Mouse (Mus musculus) neural tube, embryonic 14.5 days (tissue): ENCODE results near the gene Sorbs1. TPM values are rescaled to one million over a fixed set of nuclear protein-coding genes. Genes with fewer than 3 reads are reported as not detected.

Experiments used
- ATAC-seq: fragments of 200-750 bp; cut with Nextera tagmentation; 2 replicates; pipeline ENCODE4 v1.8.0; 2017; ENCODE audit warnings: low read depth, mild to moderate bottlenecking, moderate TSS enrichment, moderate library complexity
- H3K27ac ChIP-seq: fragments of 300-500 bp; sonication (generic); 2 replicates; pipeline ENCODE4 v1.5.1; 2014; ENCODE audit warnings: low read depth, mild to moderate bottlenecking, control low read depth, low read length, moderate library complexity, mixed read lengths
- H3K27me3 ChIP-seq: fragments of 300-500 bp; sonication (generic); 2 replicates; pipeline ENCODE4 v1.6.1; 2014; ENCODE audit warnings: low read length; ENCODE audit not compliant: control insufficient read depth, insufficient read depth
- H3K36me3 ChIP-seq: fragments of 300-500 bp; sonication (generic); 2 replicates; pipeline ENCODE4 v1.6.1; 2014; ENCODE audit warnings: low read length, mixed read lengths; ENCODE audit not compliant: control insufficient read depth, insufficient read depth
- H3K4me1 ChIP-seq: fragments of 300-500 bp; sonication (generic); 2 replicates; pipeline ENCODE4 v1.6.1; 2014; ENCODE audit warnings: low read length; ENCODE audit not compliant: control insufficient read depth, insufficient read depth
- H3K4me2 ChIP-seq: fragments of 300-500 bp; sonication (generic); 2 replicates; pipeline ENCODE4 v1.6.1; 2014; ENCODE audit warnings: mild to moderate bottlenecking, low read depth, low read length, control low read depth
- H3K4me3 ChIP-seq: fragments of 300-500 bp; sonication (generic); 2 replicates; pipeline ENCODE4 v1.5.1; 2014; ENCODE audit warnings: low read depth, low read length, control low read depth, mixed read lengths
- H3K9ac ChIP-seq: fragments of 300-500 bp; sonication (generic); replicated peaks from 2 replicates; pipeline ENCODE4 v1.6.1; 2014; ENCODE audit warnings: low read depth, mild to moderate bottlenecking, control low read depth, low read length, mixed read lengths
- H3K9me3 ChIP-seq: fragments of 300-500 bp; sonication (generic); 2 replicates; pipeline ENCODE4 v1.6.1; 2016; ENCODE audit warnings: low read length; ENCODE audit not compliant: control insufficient read depth
- WGBS: fragments of 180-500 bp; shearing (Covaris S2); extraction: QIAGEN DNeasy Blood & Tissue Kit; methylation state at CpG from one replicate; pipeline ENCODE4 v1.1.7; 2014; 5-methylcytosine and 5-hydroxymethylcytosine counted together
- polyA plus RNA-seq: library from polyadenylated mRNA; unstranded; fragments of >200 nt; fragmentation: Nextera tagmentation; extraction: Ambion mirVana; gene quantifications from 2 replicates; pipeline ENCODE4 v1.2.1, GENCODE M21; 2014

The Sorbs1 gene
- polyA plus RNA-seq, 1 experiment from 2014 or later: 117 TPM

DNA sequence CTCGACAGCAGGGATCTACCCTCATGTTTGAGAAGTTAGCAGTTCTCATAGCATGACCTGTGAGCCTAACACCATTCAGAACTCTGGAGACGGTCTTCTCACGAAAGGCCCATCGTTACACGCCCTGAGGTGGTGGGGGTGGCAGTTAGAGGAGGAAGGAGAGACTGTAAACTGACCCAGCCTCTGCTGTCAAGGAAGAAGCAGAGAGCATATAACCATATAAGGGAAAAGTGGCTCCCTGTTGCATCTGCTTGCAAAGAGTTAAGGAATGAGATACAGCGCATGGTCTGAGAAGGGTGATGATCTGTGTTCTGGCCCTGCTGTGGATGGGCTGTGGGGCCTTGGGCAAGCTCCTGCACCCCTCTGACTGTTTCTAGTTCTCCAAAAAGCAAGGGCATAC, 50.7 kb downstream of the Sorbs1 start:
- Histone ChIP-seq H3K27ac (no peak overlapping the region), H3K9me3 (no peaks in the 10 kb centered on the region), H3K4me3 (no peak overlapping the region), H3K4me1 (peaks cover 11% of the 10 kb centered on the region; the same call in 1 of the 2 replicates), H3K27me3 (no peaks in the 10 kb centered on the region), H3K4me2 (no peak overlapping the region), H3K36me3 (no peaks in the 10 kb centered on the region), H3K9ac (no peak overlapping the region)
- WGBS: 57% methylated on average over 6 of the region's 6 CpGs
- ATAC-seq: no peak

DNA sequence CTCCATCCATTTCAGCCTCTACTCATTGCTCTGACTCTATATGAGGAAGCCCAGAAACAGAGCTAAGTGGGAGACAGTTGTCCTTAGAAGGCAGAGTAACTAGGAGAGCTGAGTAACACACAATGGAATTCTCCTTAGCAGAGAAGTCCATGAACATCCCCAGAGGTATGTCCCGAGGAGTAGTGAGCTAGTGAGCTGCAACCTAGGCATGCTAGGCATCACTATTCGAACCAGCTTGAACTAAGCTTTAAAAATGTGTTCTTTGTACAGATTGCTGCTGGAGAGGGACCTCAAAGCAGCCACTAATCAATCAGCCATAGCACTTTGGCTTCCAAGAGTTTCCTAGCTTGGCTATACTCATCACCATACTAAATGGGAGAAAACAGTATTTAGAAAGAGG, 51.1 kb downstream of the Sorbs1 start:
- Histone ChIP-seq H3K4me1 (peaks cover 11% of the 10 kb centered on the region; the same call in 1 of the 2 replicates), H3K27me3 (no peaks in the 10 kb centered on the region), H3K36me3 (no peaks in the 10 kb centered on the region), H3K9me3 (no peaks in the 10 kb centered on the region), H3K27ac (no peak overlapping the region), H3K4me3 (no peak overlapping the region), H3K4me2 (no peak overlapping the region), H3K9ac (no peak overlapping the region)
- ATAC-seq: no peak
- 75% methylated on average over 2 of the region's 2 CpGs for WGBS

DNA sequence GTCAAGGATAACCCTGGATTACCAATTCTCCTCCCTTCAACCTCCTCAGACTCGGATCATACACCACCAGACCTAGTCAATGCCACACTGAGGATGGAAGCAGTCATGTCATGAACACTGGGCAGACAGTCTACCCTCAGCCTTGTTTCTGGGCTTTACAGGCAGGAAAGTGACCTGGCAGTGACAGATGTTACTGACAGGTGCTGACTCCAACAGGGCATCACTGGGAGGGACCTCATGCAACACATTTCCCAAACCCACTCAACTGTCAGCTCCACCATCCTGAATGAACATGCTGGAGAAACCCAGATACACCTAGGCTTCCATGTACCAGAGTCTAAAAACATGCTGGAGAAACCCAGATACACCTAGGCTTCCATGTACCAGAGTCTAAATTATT, 51.9 kb downstream of the Sorbs1 start:
- H3K9me3 ChIP-seq: no peaks in the 10 kb centered on the region
- no peak overlapping the region for H3K4me2 ChIP-seq
- peaks cover 11% of the 10 kb centered on the region; the same call in 1 of the 2 replicates for H3K4me1 ChIP-seq
- H3K36me3 ChIP-seq: no peaks in the 10 kb centered on the region
- H3K27me3 ChIP-seq: no peaks in the 10 kb centered on the region
- no peak overlapping the region for H3K4me3 ChIP-seq
- no peak overlapping the region for H3K9ac ChIP-seq
- no peak for ATAC-seq
- no peak overlapping the region for H3K27ac ChIP-seq
- 84% methylated on average over 1 of the region's 1 CpGs for WGBS

DNA sequence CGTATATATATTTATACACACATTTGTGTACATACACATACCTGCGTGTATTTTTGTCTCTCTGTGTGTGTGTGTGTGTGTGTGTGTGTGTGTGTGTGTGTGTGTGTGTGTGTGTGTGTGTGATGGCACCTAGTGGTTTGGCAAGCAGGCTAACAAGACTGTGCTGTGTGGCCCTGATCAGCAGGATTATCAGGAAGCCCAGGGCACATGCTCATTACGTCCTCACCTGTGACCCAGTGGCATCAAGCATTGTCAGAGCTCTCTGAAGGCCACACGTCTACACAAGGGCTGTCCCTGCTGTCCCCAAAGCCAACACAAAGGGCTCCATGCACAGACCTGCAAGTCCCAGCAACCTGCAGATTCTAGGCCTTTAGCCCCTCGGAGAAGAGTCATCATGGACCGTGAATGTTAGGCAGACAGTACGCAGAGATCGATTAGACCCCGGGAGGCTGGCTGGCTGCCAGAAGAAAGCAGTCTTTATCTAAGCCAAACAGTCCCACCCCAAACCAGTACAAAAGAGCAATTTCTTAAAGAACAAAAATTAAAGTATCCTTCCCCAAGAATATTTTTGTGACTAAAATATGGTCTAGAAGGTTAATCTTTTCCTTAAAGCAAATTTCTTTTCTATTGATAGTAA, 52.6 kb downstream of the Sorbs1 start:
- 45% methylated on average over 9 of the region's 9 CpGs for WGBS
- ATAC-seq: no peak
- H3K27me3 ChIP-seq: no peaks in the 10 kb centered on the region

DNA sequence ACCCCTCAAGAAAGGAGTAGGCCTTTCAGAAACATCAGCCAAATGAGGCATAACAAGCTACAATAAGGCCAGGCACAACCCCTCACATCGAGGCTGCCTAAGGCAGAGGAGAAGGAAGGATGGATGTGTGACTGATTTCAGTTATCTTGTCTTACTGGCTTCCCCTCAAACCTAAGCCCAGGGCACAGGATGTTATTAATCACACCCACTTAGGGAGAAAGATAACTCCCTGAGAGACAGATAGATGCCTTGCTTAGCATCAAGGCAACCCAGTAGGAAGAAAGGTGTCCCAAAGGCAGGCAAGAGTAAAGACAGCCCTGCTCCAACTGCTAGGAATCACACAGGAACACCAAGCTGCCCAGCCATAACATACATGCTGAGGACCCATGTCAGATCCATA, 54.2 kb downstream of the Sorbs1 start:
- 26% methylated on average over 1 of the region's 1 CpGs for WGBS
- no peak for ATAC-seq
- Histone ChIP-seq H3K36me3 (no peaks in the 10 kb centered on the region), H3K9ac (no peak overlapping the region), H3K4me2 (no peak overlapping the region), H3K4me1 (0 out of 2 replicates have a peak, but pooled peaks cover 2% of the 10 kb centered on the region), H3K27me3 (no peaks in the 10 kb centered on the region), H3K9me3 (no peaks in the 10 kb centered on the region), H3K27ac (no peak overlapping the region), H3K4me3 (no peak overlapping the region)

More for the DNA sequence above, 52.6 kb downstream of the Sorbs1 start:
- Histone ChIP-seq H3K36me3 (no peaks in the 10 kb centered on the region), H3K9ac (no peak overlapping the region), H3K4me1 (peaks cover 7% of the 10 kb centered on the region; the same call in 1 of the 2 replicates), H3K27ac (no peak overlapping the region), H3K4me2 (no peak overlapping the region), H3K9me3 (no peaks in the 10 kb centered on the region), H3K4me3 (no peak overlapping the region)

DNA sequence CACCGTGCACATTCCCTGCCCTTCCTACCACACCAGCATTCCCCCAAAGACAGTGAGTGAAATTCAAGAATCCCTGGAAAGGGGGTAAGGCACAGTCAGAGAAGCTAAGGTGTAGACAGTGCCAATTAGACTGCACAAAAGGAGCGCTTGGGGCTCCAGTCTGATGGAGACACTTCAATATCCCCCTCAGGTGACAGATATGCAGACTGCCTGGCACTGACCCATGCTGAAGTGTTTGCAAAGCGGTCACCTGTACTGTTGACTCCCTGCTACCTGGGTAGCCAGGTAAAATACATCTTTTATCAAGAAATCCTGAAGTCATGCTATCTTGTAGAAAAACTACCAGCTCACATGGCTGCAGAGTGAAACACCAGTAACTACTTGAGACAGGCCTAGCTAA, 54.8 kb downstream of the Sorbs1 start:
- no peak for ATAC-seq

DNA sequence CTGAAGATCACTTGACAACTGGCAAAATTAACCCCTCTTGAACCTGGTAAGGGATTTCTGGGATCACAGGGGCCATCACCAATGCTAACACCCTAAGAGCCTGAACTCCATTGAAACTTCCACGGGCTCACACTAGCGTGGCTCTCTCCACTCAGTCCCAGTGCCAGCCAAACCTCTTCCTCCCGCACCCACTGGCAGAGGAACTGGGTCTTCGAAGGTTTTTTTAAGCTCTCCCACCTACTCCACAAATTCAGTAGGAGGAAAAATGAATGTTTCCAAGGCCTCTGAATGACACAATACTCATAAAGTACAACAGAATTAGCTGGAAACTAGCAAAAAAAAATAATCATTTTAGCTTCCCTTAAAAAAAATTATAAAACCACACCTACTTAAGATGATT, 58.3 kb downstream of the Sorbs1 start:
- 95% methylated on average over 4 of the region's 4 CpGs for WGBS

More for the DNA sequence above, 54.8 kb downstream of the Sorbs1 start:
- 0 out of 2 replicates have a peak, but pooled peaks cover 2% of the 10 kb centered on the region for H3K4me1 ChIP-seq
- WGBS: 92% methylated on average over 3 of the region's 3 CpGs
- H3K4me3 ChIP-seq: no peak overlapping the region
- H3K27me3 ChIP-seq: no peaks in the 10 kb centered on the region
- no peaks in the 10 kb centered on the region for H3K36me3 ChIP-seq
- H3K9ac ChIP-seq: no peak overlapping the region
- no peak overlapping the region for H3K27ac ChIP-seq
- no peaks in the 10 kb centered on the region for H3K9me3 ChIP-seq
- H3K4me2 ChIP-seq: no peak overlapping the region

DNA sequence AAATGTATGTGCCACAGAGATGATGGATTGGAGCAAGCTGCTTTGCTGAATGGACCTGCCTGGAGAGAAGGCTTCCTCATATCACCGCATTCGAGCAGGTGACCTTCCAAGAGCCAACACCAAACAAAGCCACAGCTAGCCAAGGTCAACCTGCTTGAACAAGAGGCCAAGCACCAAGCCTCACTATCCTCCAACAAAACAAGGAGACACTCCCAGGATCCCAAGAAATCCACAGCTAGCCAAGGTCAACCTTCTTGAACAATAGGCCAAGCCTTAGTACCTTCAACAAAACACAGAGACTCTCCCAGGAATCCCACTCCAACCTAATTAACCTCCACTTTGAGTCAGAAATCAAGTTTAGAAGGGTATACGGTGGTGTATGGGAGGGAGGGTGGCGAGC, 59.5 kb downstream of the Sorbs1 start:
- no peaks in the 10 kb centered on the region for H3K27me3 ChIP-seq
- ATAC-seq: no peak
- WGBS: 94% methylated on average over 4 of the region's 4 CpGs
- no peak overlapping the region for H3K9ac ChIP-seq
- H3K36me3 ChIP-seq: no peaks in the 10 kb centered on the region
- H3K4me3 ChIP-seq: no peak overlapping the region
- H3K4me2 ChIP-seq: no peak overlapping the region
- H3K4me1 ChIP-seq: no peaks in the 10 kb centered on the region
- H3K9me3 ChIP-seq: no peaks in the 10 kb centered on the region
- H3K27ac ChIP-seq: no peak overlapping the region

More for the DNA sequence above, 58.3 kb downstream of the Sorbs1 start:
- no peak overlapping the region for H3K4me3 ChIP-seq
- ATAC-seq: no peak
- no peak overlapping the region for H3K4me2 ChIP-seq
- H3K27ac ChIP-seq: no peak overlapping the region
- no peaks in the 10 kb centered on the region for H3K4me1 ChIP-seq
- no peaks in the 10 kb centered on the region for H3K27me3 ChIP-seq
- H3K9me3 ChIP-seq: no peaks in the 10 kb centered on the region
- no peaks in the 10 kb centered on the region for H3K36me3 ChIP-seq
- no peak overlapping the region for H3K9ac ChIP-seq

DNA sequence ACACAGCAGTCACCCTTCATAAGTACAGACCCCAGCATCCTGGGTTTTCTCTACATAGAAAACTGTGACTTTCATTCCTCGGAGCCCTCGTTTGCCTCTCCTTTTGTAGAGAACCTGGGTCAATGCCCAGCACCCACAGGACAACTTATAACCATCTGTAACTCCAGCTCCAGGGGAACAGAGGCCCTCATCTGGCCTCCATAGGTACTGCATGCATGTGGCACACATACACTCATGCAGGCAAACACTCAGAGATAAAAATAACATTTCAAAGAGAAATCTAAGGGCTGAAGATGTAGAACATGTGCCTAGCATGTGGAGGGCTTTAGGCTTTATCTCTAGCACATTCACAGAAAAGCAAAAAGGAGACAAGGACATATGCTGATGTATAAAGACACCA, 61.4 kb downstream of the Sorbs1 start:
- Histone ChIP-seq H3K9ac (no peak overlapping the region), H3K36me3 (no peaks in the 10 kb centered on the region), H3K27ac (no peak overlapping the region), H3K4me2 (no peak overlapping the region), H3K4me1 (no peaks in the 10 kb centered on the region), H3K27me3 (no peaks in the 10 kb centered on the region), H3K4me3 (no peak overlapping the region), H3K9me3 (no peaks in the 10 kb centered on the region)
- WGBS: 94% methylated on average over 2 of the region's 2 CpGs
- no peak for ATAC-seq
